Mouse (Mus musculus) liver, embryonic 15.5 days (tissue): Measurements from ENCODE around the gene Dazl. TPM values are rescaled to one million over a fixed set of nuclear protein-coding genes. Genes with fewer than 3 reads are reported as not detected.
A peak's percentile ranks its signal among the peaks of the same experiment; 100 is the strongest.

Experiments
- ATAC-seq: fragments of 200-750 bp; cut with Nextera tagmentation; 2 replicates; pipeline ENCODE4 v1.8.0; 2017; ENCODE audit warnings: moderate number of reproducible peaks, mild to moderate bottlenecking, moderate library complexity; ENCODE audit not compliant: insufficient read depth
- H3K27ac ChIP-seq: fragments of 300-500 bp; sonication (generic); replicated peaks from 2 replicates; pipeline ENCODE4 v1.5.1; 2015; ENCODE audit warnings: mild to moderate bottlenecking, inconsistent platforms
- H3K27me3 ChIP-seq: fragments of 300-500 bp; sonication (generic); 2 replicates; pipeline ENCODE4 v1.6.1; 2015; ENCODE audit warnings: mild to moderate bottlenecking, inconsistent platforms
- H3K36me3 ChIP-seq: fragments of 300-500 bp; sonication (generic); replicated peaks from 2 replicates; pipeline ENCODE4 v1.6.1; 2015; ENCODE audit warnings: moderate library complexity, mild to moderate bottlenecking, inconsistent platforms
- H3K4me1 ChIP-seq: fragments of 300-500 bp; sonication (generic); replicated peaks from 2 replicates; pipeline ENCODE4 v1.6.1; 2015; ENCODE audit warnings: inconsistent platforms
- H3K4me2 ChIP-seq: fragments of 300-500 bp; sonication (generic); 2 replicates; pipeline ENCODE4 v1.6.1; 2015; ENCODE audit warnings: moderate library complexity, mild to moderate bottlenecking, inconsistent platforms
- H3K4me3 ChIP-seq: fragments of 300-500 bp; sonication (generic); replicated peaks from 2 replicates; pipeline ENCODE4 v1.5.1; 2015; ENCODE audit warnings: mild to moderate bottlenecking, inconsistent platforms
- H3K9ac ChIP-seq: fragments of 300-500 bp; sonication (generic); 2 replicates; pipeline ENCODE4 v1.6.1; 2015; ENCODE audit warnings: moderate library complexity, mild to moderate bottlenecking, inconsistent platforms
- H3K9me3 ChIP-seq: fragments of 300-500 bp; sonication (generic); replicated peaks from 2 replicates; pipeline ENCODE4 v1.6.1; 2016; ENCODE audit warnings: inconsistent platforms
- WGBS: fragments of 180-500 bp; shearing (Covaris S2); methylation state at CpG from one replicate; pipeline ENCODE4 v1.1.7; 2015; ENCODE audit warnings: mixed read lengths; ENCODE audit not compliant: insufficient replicate concordance; 5-methylcytosine and 5-hydroxymethylcytosine counted together
- polyA plus RNA-seq: library from polyadenylated mRNA; unstranded; fragments of >200 nt; fragmentation: Nextera tagmentation; extraction: Ambion mirVana; gene quantifications from 2 replicates; pipeline ENCODE4 v1.2.1, GENCODE M21; 2015

Gene Dazl
- polyA plus RNA-seq: 0.05 and 0.07 TPM in 2 replicates

- ATAC-seq: no peak
- 89% methylated on average over 43 of the region's 43 CpGs for WGBS
- peak within 1 kb of the TSS; percentile 45; the same call in 1 of the 2 replicates for H3K27ac ChIP-seq
These were observed at the start of gene Dazl for GRCm38 (mm10) chr17:50293241-50293731. Gene Dazl, minus strand, starts transcription at chr17:50293636.

GRCm38 (mm10) chr17:50341850-50342544 is 48.6 kb upstream of the Dazl start:
- no peak overlapping the region for H3K4me2 ChIP-seq
- ATAC-seq: no peak
- WGBS: 73% methylated on average over 11 of the region's 11 CpGs
- no peaks in the 10 kb centered on the region for H3K4me1 ChIP-seq
- H3K27ac ChIP-seq: no peak overlapping the region
- H3K36me3 ChIP-seq: no peaks in the 10 kb centered on the region
- no peak overlapping the region for H3K4me3 ChIP-seq
- no peaks in the 10 kb centered on the region for H3K27me3 ChIP-seq
- H3K9ac ChIP-seq: no peak overlapping the region
- H3K9me3 ChIP-seq: no peaks in the 10 kb centered on the region

More at GRCm38 (mm10) chr17:50293241-50293731, at the start of gene Dazl:
- Histone ChIP-seq H3K36me3 (0 out of 2 replicates have a peak, but pooled peaks cover 6% of the 10 kb centered on the region), H3K9ac (peak within 1 kb of the TSS; percentile 45; the same call in 1 of the 2 replicates), H3K4me1 (peaks cover 7% of the 10 kb centered on the region), H3K27me3 (no peaks in the 10 kb centered on the region), H3K9me3 (peaks cover 11% of the 10 kb centered on the region; the same call in 1 of the 2 replicates), H3K4me2 (peak within 1 kb of the TSS; percentile 86), H3K4me3 (peak within 1 kb of the TSS; percentile 63)

GRCm38 (mm10) chr17:50338901-50339300 is 45.5 kb upstream of the Dazl start:
- 73% methylated on average over 7 of the region's 7 CpGs for WGBS
- Histone ChIP-seq H3K9ac (no peak overlapping the region), H3K36me3 (no peaks in the 10 kb centered on the region), H3K4me3 (no peak overlapping the region), H3K27ac (no peak overlapping the region), H3K27me3 (no peaks in the 10 kb centered on the region), H3K9me3 (no peaks in the 10 kb centered on the region), H3K4me1 (no peaks in the 10 kb centered on the region), H3K4me2 (no peak overlapping the region)
- ATAC-seq: no peak

GRCm38 (mm10) chr17:50335776-50336175 is 42.3 kb upstream of the Dazl start:
- Histone ChIP-seq H3K4me3 (no peak overlapping the region), H3K27ac (no peak overlapping the region), H3K4me1 (peaks cover 15% of the 10 kb centered on the region), H3K36me3 (no peaks in the 10 kb centered on the region), H3K9ac (no peak overlapping the region), H3K27me3 (no peaks in the 10 kb centered on the region), H3K4me2 (no peak overlapping the region), H3K9me3 (no peaks in the 10 kb centered on the region)
- no peak for ATAC-seq
- WGBS: 64% methylated on average over 2 of the region's 2 CpGs

GRCm38 (mm10) chr17:50334694-50335093 is 41.3 kb upstream of the Dazl start:
- Histone ChIP-seq H3K27ac (no peak overlapping the region), H3K9ac (no peak overlapping the region), H3K4me2 (no peak overlapping the region), H3K9me3 (no peaks in the 10 kb centered on the region), H3K27me3 (no peaks in the 10 kb centered on the region), H3K4me3 (no peak overlapping the region), H3K36me3 (no peaks in the 10 kb centered on the region), H3K4me1 (peaks cover 18% of the 10 kb centered on the region)
- ATAC-seq: no peak
- WGBS: 40% methylated on average over 5 of the region's 5 CpGs

- Histone ChIP-seq H3K9me3 (no peaks in the 10 kb centered on the region), H3K4me1 (peaks cover 18% of the 10 kb centered on the region), H3K9ac (no peak overlapping the region), H3K4me3 (no peak overlapping the region; the same call in 1 of the 2 replicates), H3K27ac (no peak overlapping the region), H3K36me3 (no peaks in the 10 kb centered on the region), H3K4me2 (peak overlapping the region; percentile 54), H3K27me3 (no peaks in the 10 kb centered on the region)
- ATAC-seq: no peak
- WGBS: 10% methylated on average over 7 of the region's 7 CpGs
These were observed 38.5 kb upstream of the Dazl start for GRCm38 (mm10) chr17:50332012-50332300.

- Histone ChIP-seq H3K4me3 (no peak overlapping the region; the same call in 1 of the 2 replicates), H3K4me1 (peaks cover 18% of the 10 kb centered on the region), H3K9me3 (no peaks in the 10 kb centered on the region), H3K4me2 (peak overlapping the region; percentile 54), H3K27ac (no peak overlapping the region), H3K9ac (no peak overlapping the region), H3K36me3 (no peaks in the 10 kb centered on the region), H3K27me3 (no peaks in the 10 kb centered on the region)
- 8% methylated on average over 8 of the region's 8 CpGs for WGBS
- ATAC-seq: peak; percentile 52; the same call in 1 of the 2 replicates
These were observed 38.0 kb upstream of the Dazl start for GRCm38 (mm10) chr17:50331171-50332011.

GRCm38 (mm10) chr17:50330245-50330644 is 36.8 kb upstream of the Dazl start:
- H3K27me3 ChIP-seq: no peaks in the 10 kb centered on the region
- no peaks in the 10 kb centered on the region for H3K36me3 ChIP-seq
- H3K27ac ChIP-seq: no peak overlapping the region
- H3K9me3 ChIP-seq: no peaks in the 10 kb centered on the region
- H3K4me2 ChIP-seq: no peak overlapping the region
- no peak for ATAC-seq
- H3K9ac ChIP-seq: no peak overlapping the region
- H3K4me1 ChIP-seq: peaks cover 18% of the 10 kb centered on the region
- 53% methylated on average over 1 of the region's 1 CpGs for WGBS
- H3K4me3 ChIP-seq: no peak overlapping the region

- H3K27ac ChIP-seq: no peak overlapping the region
- H3K4me3 ChIP-seq: no peak overlapping the region
- H3K9ac ChIP-seq: no peak overlapping the region
- no peaks in the 10 kb centered on the region for H3K27me3 ChIP-seq
- peaks cover 11% of the 10 kb centered on the region for H3K4me1 ChIP-seq
- no peaks in the 10 kb centered on the region for H3K9me3 ChIP-seq
- ATAC-seq: no peak; the same call in 1 of the 2 replicates
- H3K4me2 ChIP-seq: no peak overlapping the region
- H3K36me3 ChIP-seq: no peaks in the 10 kb centered on the region
- WGBS: 25% methylated on average over 4 of the region's 4 CpGs
These were observed 31.2 kb upstream of the Dazl start for GRCm38 (mm10) chr17:50324658-50325057.

- ATAC-seq: peak; percentile 47; the same call in 1 of the 2 replicates
- H3K27ac ChIP-seq: no peak overlapping the region
- peaks cover 15% of the 10 kb centered on the region; the same call in 1 of the 2 replicates for H3K4me1 ChIP-seq
- H3K36me3 ChIP-seq: no peaks in the 10 kb centered on the region
- H3K27me3 ChIP-seq: no peaks in the 10 kb centered on the region
- no peak overlapping the region for H3K4me2 ChIP-seq
- no peaks in the 10 kb centered on the region for H3K9me3 ChIP-seq
- H3K9ac ChIP-seq: no peak overlapping the region
- H3K4me3 ChIP-seq: no peak overlapping the region
These were observed 25.4 kb upstream of the Dazl start for GRCm38 (mm10) chr17:50318810-50319209.
